Mouse (Mus musculus) brain, embryonic 18.5 days (tissue): ENCODE measurements around the gene Anks6.
"Not testable (repeated sequence)": the region's sequence is repeated elsewhere in the genome, so short reads cannot be mapped to it uniquely, and the experiment has no call there.

Experiments
- DNase-seq: peaks from one replicate; pipeline ENCODE4 v3.0.0-alpha.2; 2012; ENCODE audit warnings: low read depth, low spot score

Gene Anks6

GRCm38 (mm10) chr4:47056791-47057509, at the start of gene Anks6:
TSS of gene Anks6 (minus strand) at chr4:47057427.
- peak; percentile 49 for DNase-seq

- no peak for DNase-seq
Measured at GRCm38 (mm10) chr4:47103561-47103960, 46.3 kb upstream of the Anks6 start.

GRCm38 (mm10) chr4:47093647-47094046, 36.4 kb upstream of the Anks6 start:
- no peak for DNase-seq

- no peak for DNase-seq
Measured at GRCm38 (mm10) chr4:47093161-47093560, 35.9 kb upstream of the Anks6 start.

DNA sequence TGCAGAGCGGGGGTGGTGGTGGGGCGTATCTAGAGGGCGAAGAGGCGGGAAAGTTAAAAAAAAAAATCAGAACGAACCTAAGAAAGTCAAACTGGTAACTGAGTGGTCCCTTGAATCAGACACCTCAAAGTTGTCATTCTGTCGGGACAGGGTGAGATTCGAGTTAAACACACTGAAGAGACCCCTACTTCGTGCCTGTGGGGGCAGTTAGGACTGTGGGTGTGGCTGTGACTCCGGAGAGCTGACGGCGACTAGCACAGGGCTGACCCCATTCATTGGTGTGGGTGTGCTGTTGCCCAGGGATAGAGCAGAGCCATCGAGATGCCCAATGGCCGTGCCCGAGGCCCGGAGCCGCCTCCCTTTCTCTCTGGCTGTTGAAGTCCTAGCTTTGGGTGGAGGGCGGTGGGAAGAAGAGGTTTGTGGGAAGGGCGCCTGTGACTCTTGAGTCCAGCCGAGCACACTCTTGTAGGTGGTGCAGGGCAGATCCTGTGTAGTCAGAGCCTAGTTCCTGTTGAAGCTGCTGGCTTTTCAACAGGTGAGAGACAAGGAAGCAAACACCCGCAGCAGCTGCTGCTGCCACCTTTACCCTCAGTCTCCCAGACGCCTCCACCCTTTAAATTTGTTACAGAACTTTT, 35.3 kb upstream of the Anks6 start:
- DNase-seq, result no peak

- no peak for DNase-seq
Measured at GRCm38 (mm10) chr4:47091493-47092386, 34.5 kb upstream of the Anks6 start, which contains the start of gene Galnt12. TSS of gene Galnt12 (plus strand) at chr4:47091909.

DNA sequence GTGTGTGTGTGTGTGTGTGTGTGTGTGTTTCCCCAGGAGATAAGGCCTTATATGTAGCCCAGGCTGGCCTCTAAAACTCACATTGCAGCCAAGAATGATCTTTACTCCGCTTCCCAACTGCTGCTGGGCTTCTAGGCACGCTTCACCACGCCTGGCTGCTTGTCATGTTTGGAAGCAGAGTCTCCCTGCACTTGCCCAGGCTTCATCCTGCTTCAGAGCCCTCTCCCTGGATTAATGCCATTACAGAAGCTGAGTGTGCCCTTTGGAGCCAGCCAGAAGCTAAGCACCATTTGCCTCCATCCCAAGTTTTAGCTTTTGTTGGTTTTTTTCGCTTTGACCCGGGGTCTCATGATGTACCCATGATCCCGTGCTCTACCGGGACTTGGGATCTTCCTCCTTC, 31.4 kb upstream of the Anks6 start:
- no peak for DNase-seq

GRCm38 (mm10) chr4:47083824-47084223, 26.6 kb upstream of the Anks6 start:
- DNase-seq, result no peak

DNA sequence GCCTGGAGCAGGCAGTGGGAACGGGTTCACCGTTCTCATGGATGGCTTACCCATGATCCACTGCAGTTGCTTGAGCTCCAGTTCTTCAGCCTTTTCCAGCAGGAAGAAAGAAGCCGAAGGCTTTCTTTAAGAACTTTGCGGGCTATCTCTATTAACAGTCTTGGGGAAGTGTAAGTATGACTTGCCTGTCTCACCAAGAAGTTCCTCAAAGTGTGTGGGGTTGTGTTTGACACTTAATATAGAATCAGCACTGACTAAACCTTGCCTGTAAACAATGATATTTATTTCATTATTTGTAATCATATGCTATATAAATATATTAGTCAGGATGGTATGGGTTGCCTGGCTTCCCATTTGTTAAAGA, 23.4 kb upstream of the Anks6 start:
- DNase-seq, result no peak

DNA sequence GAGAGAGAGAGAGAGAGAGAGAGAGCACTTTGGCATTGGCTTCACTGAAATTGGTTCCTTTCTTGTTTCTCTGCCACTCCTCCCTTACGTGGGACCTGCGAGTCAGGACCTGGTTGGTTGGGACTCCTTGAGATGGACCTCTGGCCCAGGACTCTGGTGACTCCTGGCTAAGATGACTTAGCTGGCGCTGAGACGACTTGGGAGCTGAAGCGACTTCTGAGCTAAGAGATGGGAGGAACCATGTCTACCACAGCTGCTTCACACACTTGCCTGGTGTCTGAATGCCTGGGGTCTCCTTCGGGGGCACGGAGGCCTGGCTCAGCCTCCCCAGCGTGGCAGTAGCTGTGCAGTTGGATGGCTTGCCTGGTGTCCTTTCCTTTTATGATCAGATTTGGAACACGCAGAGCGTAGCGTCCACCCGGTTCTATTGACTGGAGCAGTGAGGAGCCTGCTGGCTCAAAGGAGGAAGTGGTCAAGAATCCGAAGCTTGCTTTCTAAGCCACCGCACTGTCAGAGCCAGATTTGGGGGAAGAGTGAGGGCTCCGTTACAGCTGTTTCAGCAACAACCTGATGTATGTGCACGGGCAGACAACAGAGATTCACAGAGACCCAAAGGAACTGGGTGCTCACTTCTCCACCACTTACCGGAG, 22.9 kb upstream of the Anks6 start:
- no peak for DNase-seq

- DNase-seq, result no peak
Measured at GRCm38 (mm10) chr4:47075054-47075453, 17.8 kb upstream of the Anks6 start.

GRCm38 (mm10) chr4:47060900-47061299, 3.7 kb upstream of the Anks6 start:
- DNase-seq, result no peak

DNA sequence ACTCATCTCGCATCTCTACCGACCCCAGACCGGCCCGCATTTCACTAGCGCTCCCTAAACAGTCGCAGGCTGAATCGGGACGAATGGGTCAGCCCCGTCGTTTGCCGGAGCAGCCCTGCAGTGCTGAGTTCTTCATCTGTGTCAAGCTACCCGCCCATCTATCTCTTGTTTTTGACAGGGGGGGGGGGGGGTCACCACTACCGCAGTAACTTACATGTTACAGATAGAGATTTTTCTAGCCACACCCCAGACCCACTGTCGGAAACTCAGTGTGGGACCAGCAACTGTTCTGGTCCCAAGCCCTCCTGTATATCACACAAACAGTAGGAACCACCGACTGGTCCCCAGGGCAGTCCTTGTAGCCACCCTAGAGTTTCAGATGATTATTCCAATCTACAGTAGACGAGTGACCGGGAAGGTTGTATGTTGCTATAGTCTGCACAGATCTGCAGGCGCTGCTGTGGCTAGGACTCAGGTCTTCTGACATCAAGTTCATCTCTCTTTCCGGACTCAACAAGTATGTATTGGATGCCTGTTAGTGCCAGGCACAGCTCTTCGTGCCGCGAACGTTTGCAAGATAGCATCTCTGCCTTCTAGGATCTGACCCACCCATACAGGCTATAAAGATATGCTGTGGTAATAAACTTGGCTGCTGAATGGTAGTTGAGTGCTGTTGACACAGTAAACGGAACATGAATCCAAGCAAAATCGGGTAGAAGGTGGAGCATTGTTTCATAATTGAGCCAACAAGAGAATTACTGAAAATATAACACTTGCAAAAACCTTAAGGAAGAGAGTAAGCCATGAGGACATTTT, 491 bp upstream of the Anks6 start:
- DNase-seq, result no peak

DNA sequence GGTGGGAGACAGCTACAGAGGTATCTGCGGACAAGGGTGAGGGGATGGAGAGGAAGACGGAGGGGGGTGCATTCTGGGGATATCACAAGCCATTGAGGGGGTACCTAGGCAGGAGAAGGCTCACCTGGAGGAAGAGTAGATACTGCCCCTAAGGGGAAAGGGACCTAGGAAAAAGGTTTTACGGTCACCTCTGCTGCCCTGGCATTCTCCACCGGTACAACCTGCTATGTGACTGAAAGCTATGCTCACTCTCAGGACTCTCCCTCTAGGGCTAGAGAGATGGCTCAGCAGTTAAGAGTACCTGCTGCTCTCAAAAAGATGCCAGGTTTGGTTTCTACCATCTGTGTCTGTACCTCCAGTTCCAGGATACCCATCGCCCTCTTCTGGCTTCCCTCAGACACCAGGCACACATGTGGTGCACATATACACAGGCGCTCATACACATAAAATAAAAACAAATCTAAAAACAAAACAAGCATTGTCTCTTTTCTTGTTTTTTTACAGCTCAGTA, 1.6 kb downstream of the Anks6 start:
- DNase-seq, result no peak

DNA sequence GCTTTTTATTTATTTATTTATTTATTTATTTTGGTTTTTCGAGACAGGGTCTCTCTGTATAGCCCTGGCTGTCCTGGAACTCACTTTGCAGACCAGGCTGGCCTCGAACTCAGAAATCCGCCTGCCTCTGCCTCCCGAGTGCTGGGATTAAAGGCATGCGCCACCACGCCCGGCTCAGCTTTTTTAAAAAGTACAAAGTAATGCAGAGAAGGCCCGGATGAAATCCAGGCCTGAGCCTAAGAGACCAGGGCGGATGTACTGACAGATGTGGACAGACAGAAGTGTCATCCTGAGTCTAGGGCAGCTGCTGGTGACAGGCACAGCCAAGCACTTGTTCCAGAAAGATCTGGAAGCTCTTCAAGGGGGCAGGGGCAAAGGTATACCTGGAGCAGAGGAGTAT, 2.1 kb downstream of the Anks6 start:
- DNase-seq, result not testable (repeated sequence)

DNA sequence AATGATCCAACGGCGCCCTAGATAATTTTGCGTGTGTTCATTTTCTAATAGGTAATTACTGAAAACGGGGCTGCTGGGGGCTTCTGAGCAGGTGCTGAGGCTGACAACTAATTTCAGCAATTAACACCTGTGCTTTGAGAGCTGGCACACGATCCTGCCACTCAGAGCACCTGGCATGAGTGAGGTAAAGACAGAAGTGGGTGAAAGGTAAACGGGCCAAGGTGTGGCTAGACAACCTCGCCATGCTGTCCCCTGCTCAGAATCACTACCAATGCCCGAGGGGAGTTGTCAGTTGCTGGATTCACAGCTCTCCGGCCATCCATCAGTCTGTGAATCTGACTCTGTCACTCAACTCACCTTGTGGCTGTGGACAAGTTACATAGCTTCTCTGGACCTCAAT, 5.3 kb downstream of the Anks6 start:
- DNase-seq, result no peak

GRCm38 (mm10) chr4:47050642-47051381, 6.4 kb downstream of the Anks6 start:
- no peak for DNase-seq

- no peak for DNase-seq
Measured at GRCm38 (mm10) chr4:47050167-47050566, 7.1 kb downstream of the Anks6 start.

DNA sequence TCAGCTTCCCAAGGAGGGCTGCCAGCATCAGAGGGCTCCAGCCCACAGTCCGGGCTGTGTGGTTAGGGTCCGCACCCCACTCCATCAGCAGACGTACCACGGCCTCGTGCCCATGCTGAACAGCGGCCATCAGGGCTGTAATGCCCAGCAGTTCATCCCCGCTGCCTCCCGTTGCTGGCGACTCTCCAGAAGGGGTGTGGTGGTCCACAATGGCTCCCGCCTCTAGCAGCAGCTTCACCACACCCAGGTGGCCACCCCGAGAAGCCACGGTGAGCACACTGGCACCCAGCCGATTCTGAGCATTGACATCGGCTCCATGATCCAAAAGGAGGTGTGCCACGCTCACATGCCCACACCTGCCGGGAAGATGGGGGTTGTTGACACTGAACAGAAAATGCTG, 8.0 kb downstream of the Anks6 start:
- no peak for DNase-seq

DNA sequence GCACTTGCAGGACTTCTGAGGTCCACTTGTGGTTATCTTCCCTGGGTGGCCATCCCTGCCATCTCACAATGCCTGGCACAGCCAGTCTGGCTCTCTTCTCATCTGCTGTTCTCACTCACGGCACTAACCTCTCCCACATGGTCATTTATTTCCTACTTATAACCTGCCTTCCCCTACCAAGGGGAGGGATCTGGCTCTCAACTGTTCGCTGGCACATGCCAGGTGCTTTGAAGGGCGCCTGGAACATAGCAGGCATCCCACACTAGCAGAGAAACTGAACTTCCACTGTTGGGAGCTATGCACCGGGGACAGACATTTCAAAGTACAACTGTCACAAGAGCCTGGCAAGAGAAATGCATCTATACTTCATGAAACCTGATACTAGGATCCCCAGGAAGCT, 9.5 kb downstream of the Anks6 start:
- no peak for DNase-seq
